Mouse (Mus musculus) kidney, embryonic 16.5 days (tissue): ENCODE results near the gene Cmtm4. TPM values are rescaled to one million over a fixed set of nuclear protein-coding genes. Genes with fewer than 3 reads are reported as not detected.

Experiments
- ATAC-seq: fragments of 200-750 bp; cut with Nextera tagmentation; 2 replicates; pipeline ENCODE4 v1.8.0; 2017; ENCODE audit warnings: moderate TSS enrichment; ENCODE audit not compliant: low FRiP score, low TSS enrichment
- H3K27ac ChIP-seq: fragments of 300-500 bp; sonication (generic); 2 replicates; pipeline ENCODE4 v1.5.1; 2014; ENCODE audit warnings: low read length
- H3K27me3 ChIP-seq: fragments of 300-500 bp; sonication (generic); 2 replicates; pipeline ENCODE4 v1.6.1; 2014; ENCODE audit warnings: low read length, control low read depth, mixed read lengths; ENCODE audit not compliant: insufficient read depth
- H3K36me3 ChIP-seq: fragments of 300-500 bp; sonication (generic); 2 replicates; pipeline ENCODE4 v1.6.1; 2014; ENCODE audit warnings: low read length, control low read depth, mixed read lengths; ENCODE audit not compliant: insufficient read depth
- H3K4me1 ChIP-seq: fragments of 300-500 bp; sonication (generic); 2 replicates; pipeline ENCODE4 v1.6.1; 2014; ENCODE audit warnings: low read length, control low read depth, mixed read lengths; ENCODE audit not compliant: insufficient read depth
- H3K4me2 ChIP-seq: fragments of 300-500 bp; sonication (generic); replicated peaks from 2 replicates; pipeline ENCODE4 v1.6.1; 2014; ENCODE audit warnings: low read depth, low read length
- H3K4me3 ChIP-seq: fragments of 300-500 bp; sonication (generic); 2 replicates; pipeline ENCODE4 v1.5.1; 2014; ENCODE audit warnings: mild to moderate bottlenecking, low read length
- H3K9ac ChIP-seq: fragments of 300-500 bp; sonication (generic); replicated peaks from 2 replicates; pipeline ENCODE4 v1.6.1; 2014; ENCODE audit warnings: low read length
- H3K9me3 ChIP-seq: fragments of 300-500 bp; sonication (generic); 2 replicates; pipeline ENCODE4 v1.6.1; 2016; ENCODE audit warnings: low read length, control low read depth
- WGBS: fragments of 180-500 bp; shearing (Covaris S2); extraction: QIAGEN DNeasy Blood & Tissue Kit; methylation state at CpG from one replicate; pipeline ENCODE4 v1.1.7; 2014; 5-methylcytosine and 5-hydroxymethylcytosine counted together
- polyA plus RNA-seq: library from polyadenylated mRNA; unstranded; fragments of >200 nt; fragmentation: Nextera tagmentation; extraction: Ambion mirVana; gene quantifications from 2 replicates; pipeline ENCODE4 v1.2.1, GENCODE M21; 2015

Gene Cmtm4
- polyA plus RNA-seq, 1 experiment from 2014 or later = 3.6 TPM

DNA sequence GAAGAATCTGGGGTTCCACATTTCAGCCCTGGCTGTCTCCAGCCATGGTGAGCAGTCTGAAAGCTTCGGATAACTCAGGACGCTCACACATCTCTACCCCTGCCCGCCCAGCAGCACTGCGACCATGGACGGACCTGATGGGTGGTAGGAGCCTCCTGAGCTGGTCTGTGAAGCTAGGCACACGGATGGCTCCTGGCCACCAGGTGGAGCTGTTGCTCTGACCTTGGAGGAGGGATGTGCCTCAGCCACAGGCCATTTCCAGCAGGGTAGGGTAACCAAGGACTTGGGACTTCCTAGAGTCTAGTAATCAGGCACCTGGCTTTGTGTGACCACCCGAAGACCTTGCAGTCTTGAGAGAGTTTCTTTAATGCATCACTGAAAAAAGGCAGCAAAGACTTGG is 51.6 kb downstream of the Cmtm4 start:
- Histone ChIP-seq H3K4me2 (no peak overlapping the region), H3K9ac (no peak overlapping the region), H3K36me3 (peaks cover 21% of the 10 kb centered on the region), H3K4me1 (peaks cover 18% of the 10 kb centered on the region), H3K27ac (no peak overlapping the region), H3K4me3 (no peak overlapping the region), H3K27me3 (no peaks in the 10 kb centered on the region), H3K9me3 (no peaks in the 10 kb centered on the region)
- peak; percentile 31; the same call in 1 of the 2 replicates for ATAC-seq
- WGBS = 10% methylated on average over 7 of the region's 7 CpGs

DNA sequence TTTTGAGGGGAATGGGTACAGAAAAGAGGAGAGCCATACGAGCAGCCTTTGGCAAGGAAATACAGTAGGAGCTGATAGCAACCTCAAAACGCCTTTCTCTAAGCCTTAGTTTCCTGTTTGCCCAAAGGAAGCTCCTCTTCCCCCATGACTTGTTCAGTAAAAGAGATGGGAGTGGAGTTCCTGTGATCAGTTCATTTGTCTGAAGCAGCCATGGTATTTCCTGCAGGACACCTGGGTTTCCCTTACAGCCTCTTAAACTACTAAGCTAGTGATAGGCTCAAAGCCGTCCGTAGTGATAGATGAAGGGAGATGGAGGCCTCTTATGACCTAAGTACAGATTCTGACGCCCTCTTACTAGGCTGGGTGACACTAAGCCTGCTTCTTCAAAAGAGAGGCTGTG is 53.2 kb downstream of the Cmtm4 start:
- Histone ChIP-seq H3K36me3 (peaks cover 15% of the 10 kb centered on the region), H3K9ac (no peak overlapping the region), H3K4me3 (no peak overlapping the region), H3K4me1 (peaks cover 18% of the 10 kb centered on the region), H3K4me2 (no peak overlapping the region), H3K9me3 (no peaks in the 10 kb centered on the region), H3K27me3 (no peaks in the 10 kb centered on the region), H3K27ac (no peak overlapping the region)
- ATAC-seq = no peak
- 69% methylated on average over 5 of the region's 5 CpGs for WGBS

DNA sequence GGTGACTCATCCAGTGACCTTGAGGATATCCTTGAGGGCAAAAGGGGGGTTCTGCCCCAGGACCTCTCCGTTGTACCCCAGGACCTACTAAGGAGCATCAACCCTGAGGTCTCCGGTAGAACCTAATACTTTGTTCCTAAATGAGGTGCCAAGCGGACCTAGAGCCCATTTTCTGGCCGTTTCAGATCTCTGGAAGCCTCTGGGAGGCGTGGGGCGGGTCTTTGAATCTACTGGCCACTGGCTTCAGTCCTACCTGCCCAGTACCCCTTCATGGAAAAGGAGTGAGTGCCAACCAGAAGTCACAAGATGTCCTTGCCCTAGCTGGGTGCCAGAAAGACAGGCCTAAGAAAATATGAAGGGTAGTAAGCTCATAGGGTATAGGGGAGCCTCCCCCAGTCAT is 53.9 kb downstream of the Cmtm4 start:
- Histone ChIP-seq H3K4me2 (peak overlapping the region; percentile 78), H3K36me3 (peaks cover 14% of the 10 kb centered on the region), H3K27me3 (no peaks in the 10 kb centered on the region), H3K4me1 (peaks cover 18% of the 10 kb centered on the region), H3K27ac (peak overlapping the region; percentile 90; the same call in 1 of the 2 replicates), H3K9me3 (no peaks in the 10 kb centered on the region), H3K4me3 (peak overlapping the region; percentile 75), H3K9ac (peak overlapping the region; percentile 88)
- no peak for ATAC-seq
- 43% methylated on average over 6 of the region's 6 CpGs for WGBS

DNA sequence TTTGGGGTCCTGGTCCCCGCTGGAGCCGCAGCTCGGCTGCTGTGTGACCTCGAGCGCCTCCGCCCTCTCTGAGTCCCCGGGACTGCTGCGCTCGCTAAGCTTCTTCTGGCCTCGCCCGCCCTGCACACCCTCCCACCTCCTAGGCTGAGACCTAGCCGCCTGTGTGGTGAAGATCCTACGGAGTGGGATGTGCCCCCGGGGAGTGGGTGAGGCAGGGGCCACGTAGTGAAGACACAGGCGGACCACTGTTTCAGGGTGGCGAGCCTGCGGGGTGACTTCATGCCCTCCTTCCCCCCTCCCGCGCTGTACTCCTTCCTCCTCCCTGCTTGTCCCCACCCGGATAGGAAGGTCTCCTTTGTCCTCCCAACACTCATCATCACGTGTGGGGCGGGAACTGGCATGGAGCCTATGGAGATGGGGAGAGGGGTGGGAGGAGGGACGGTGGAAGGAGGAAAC is 54.5 kb downstream of the Cmtm4 start:
- peak; percentile 79 for ATAC-seq
- WGBS = under 1% methylated on average over 23 of the region's 24 CpGs
- Histone ChIP-seq H3K9ac (peak overlapping the region; percentile 88), H3K4me2 (peak overlapping the region; percentile 78), H3K27me3 (no peaks in the 10 kb centered on the region), H3K4me1 (peaks cover 18% of the 10 kb centered on the region), H3K27ac (peak overlapping the region; percentile 90), H3K36me3 (peaks cover 9% of the 10 kb centered on the region; the same call in 1 of the 2 replicates), H3K4me3 (peak overlapping the region; percentile 75), H3K9me3 (no peaks in the 10 kb centered on the region; the same call in 1 of the 2 replicates)

DNA sequence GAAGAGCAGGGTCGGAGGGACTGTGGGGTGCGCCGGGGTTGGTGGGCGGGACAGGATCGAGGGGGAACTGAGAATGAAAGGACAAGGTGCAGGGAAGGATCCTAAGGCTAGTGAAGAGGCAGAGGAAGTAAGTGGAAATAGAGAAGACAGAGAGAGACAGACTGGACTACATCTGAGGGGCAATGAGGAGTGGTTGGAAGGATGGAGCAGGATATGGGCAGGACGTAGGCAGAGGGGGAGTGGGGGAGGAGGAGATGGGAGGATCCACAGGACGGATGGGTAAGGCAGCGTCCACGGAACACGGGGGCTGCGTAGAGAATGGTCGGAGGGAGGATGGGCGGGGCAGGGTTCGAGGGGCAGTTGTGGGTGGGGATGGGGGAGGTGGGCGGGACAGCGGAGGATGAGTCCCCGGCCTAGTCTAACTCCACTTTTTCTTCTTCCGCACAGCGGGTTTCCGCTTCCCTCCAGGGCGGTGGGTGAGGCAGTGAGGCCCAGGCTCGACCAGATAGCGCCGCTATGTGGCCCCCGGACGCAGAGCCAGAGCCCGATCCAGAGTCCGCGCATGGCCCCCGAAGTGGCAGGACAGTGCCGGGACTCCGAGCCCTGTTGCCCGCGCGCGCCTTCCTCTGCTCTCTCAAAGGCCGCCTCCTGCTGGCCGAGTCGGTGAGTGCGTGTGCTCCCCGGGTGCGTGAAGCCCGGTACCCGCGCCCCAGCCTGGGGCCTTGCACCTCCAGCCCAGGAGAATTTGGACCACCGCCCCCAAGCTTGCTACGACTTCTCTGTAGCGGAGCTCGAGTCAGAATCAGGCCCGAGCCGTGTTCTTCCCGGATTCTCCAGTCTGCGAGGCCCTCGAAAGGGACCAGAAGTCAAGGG is 55.1 kb downstream of the Cmtm4 start:
- ATAC-seq = peak; percentile 76
- peak overlapping the region; percentile 88 for H3K9ac ChIP-seq
- WGBS = under 1% methylated on average over 49 of the region's 54 CpGs

DNA sequence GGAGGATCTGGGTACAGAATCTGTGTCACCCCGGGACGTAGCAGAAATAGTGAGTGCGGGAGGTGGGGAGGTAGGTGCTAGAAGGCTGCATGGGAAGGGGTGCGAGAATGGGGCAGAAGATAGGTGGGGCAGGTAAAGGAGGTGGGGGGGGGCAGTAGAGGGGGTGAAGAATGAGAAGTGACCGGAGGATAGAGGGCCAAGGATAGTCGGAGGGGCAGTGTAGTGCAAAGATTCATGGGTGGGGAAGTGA is 55.7 kb downstream of the Cmtm4 start:
- Histone ChIP-seq H3K9me3 (no peaks in the 10 kb centered on the region; the same call in 1 of the 2 replicates), H3K4me3 (peak overlapping the region; percentile 75), H3K4me1 (peaks cover 18% of the 10 kb centered on the region), H3K27me3 (no peaks in the 10 kb centered on the region), H3K27ac (peak overlapping the region; percentile 43), H3K9ac (peak overlapping the region; percentile 88), H3K36me3 (0 out of 2 replicates have a peak, but pooled peaks cover 9% of the 10 kb centered on the region), H3K4me2 (peak overlapping the region; percentile 78)
- ATAC-seq = peak; percentile 10
- 0% methylated on average over 6 of the region's 6 CpGs for WGBS

More for the DNA sequence above, 55.1 kb downstream of the Cmtm4 start:
- Histone ChIP-seq H3K4me1 (peaks cover 18% of the 10 kb centered on the region), H3K36me3 (peaks cover 9% of the 10 kb centered on the region; the same call in 1 of the 2 replicates), H3K4me3 (peak overlapping the region; percentile 75), H3K27ac (peak overlapping the region; percentile 90), H3K27me3 (no peaks in the 10 kb centered on the region), H3K9me3 (no peaks in the 10 kb centered on the region; the same call in 1 of the 2 replicates), H3K4me2 (peak overlapping the region; percentile 78)

DNA sequence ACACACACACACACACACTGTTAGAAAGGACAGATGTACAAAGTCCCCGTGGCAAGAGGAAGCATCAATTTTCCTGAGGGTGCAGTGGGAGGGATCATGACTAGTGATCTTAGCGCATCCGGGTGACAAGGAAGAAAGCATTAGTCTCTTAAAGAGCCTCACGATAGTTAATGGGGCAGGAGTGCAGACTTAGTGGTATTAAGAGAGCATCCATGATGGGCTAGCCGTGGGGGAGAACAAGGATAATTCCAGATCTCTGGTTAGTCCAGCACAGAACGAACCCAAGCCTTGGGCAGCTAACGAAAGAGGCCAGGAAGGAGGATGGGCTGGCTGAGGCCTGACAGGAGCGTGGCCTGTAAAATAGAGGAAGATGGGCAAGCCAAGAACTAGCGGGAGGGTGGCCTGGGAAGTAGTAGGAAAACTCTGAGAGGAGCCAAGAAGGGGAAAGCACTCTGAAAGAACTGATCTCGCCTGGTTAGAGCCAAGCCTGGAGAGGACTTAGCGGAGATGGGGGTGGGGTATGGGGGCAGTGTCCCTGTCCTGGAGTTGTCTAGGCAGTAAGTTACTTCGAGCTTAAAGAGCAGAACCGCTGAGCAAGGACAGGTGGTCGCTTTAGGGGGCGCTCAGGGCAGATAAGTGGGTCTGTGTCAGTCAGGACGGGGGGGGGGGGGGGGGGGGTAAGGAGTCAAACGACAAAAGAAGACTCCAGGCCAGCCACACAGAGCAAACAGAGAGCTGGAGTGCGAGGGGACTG is 56.2 kb downstream of the Cmtm4 start, which contains the start of gene Cmtm3:
Gene Cmtm3, plus strand, starts transcription at position 182 of the 754 bp plus-strand sequence.
- 16% methylated on average over 16 of the region's 18 CpGs for WGBS
- peak within 1 kb of the TSS; percentile 43 for H3K27ac ChIP-seq
- peaks cover 18% of the 10 kb centered on the region for H3K4me1 ChIP-seq
- peak within 1 kb of the TSS; percentile 78 for H3K4me2 ChIP-seq
- H3K4me3 ChIP-seq = peak within 1 kb of the TSS; percentile 75
- peak within 1 kb of the TSS; percentile 88 for H3K9ac ChIP-seq
- no peaks in the 10 kb centered on the region for H3K27me3 ChIP-seq
- ATAC-seq = 0 out of 2 replicates have a peak, but pooled peaks have one; percentile 1
- H3K9me3 ChIP-seq = no peaks in the 10 kb centered on the region; the same call in 1 of the 2 replicates
- 0 out of 2 replicates have a peak, but pooled peaks cover 4% of the 10 kb centered on the region for H3K36me3 ChIP-seq

DNA sequence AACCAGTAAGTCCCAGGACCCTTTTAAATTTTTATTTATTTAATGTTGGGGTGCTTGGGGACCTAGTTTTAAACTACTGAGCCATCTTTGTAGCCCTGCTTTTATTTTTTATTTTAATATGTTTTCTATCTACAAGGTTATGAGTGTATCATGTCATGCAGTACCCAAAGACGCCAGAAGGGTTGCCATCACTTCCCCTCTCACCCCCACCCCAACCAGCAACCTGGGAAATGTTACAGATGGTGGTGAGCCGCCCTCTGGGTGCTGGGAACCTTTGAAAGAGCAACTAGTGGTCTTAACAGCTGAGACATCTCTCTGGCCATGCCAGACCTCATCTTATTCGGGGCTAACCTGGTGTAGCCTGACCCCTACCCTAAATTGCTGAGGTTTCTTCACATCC is 57.7 kb downstream of the Cmtm4 start:
- Histone ChIP-seq H3K27me3 (no peaks in the 10 kb centered on the region), H3K36me3 (no peaks in the 10 kb centered on the region), H3K9ac (no peak overlapping the region), H3K4me1 (peaks cover 14% of the 10 kb centered on the region), H3K4me2 (no peak overlapping the region), H3K9me3 (no peaks in the 10 kb centered on the region; the same call in 1 of the 2 replicates), H3K4me3 (no peak overlapping the region), H3K27ac (no peak overlapping the region)
- 57% methylated on average over 3 of the region's 3 CpGs for WGBS
- no peak for ATAC-seq

DNA sequence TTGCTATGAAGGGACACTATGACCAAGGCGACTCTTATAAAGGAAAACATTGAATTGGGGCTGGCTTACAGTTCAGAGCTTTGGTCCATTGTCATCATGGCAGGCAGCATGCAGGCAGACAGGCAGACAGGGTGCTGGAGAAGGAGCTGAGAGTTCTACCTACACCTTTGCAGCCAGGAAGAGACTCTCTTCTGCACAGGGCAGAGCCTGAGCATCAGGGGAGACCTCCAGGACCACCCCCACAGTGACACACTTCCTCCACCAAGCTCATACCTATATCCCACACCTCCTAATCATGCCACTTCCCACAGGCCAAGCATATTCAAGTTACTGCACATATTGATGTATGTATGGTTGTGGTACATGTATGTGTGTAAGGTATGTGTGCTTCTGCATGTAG is 58.8 kb downstream of the Cmtm4 start:
- 83% methylated on average over 1 of the region's 1 CpGs for WGBS
- no peak for ATAC-seq
- H3K4me1 ChIP-seq = peaks cover 12% of the 10 kb centered on the region
- no peaks in the 10 kb centered on the region for H3K27me3 ChIP-seq
- no peak overlapping the region for H3K9ac ChIP-seq
- no peaks in the 10 kb centered on the region for H3K36me3 ChIP-seq
- no peaks in the 10 kb centered on the region; the same call in 1 of the 2 replicates for H3K9me3 ChIP-seq
- H3K27ac ChIP-seq = no peak overlapping the region
- H3K4me3 ChIP-seq = no peak overlapping the region
- H3K4me2 ChIP-seq = no peak overlapping the region
